Mouse (Mus musculus) CH12.LX (cell line): ENCODE data around the gene Tmem37.

Source experiments
- E2F4 ChIP-seq: IDR thresholded peaks from 2 replicates; pipeline ENCODE4 v1.6.1; 2011; ENCODE audit warnings: low read depth, low read length, improper control_type of control experiment; ENCODE audit not compliant: insufficient replicate concordance
- MAFK ChIP-seq: IDR thresholded peaks from 2 replicates; pipeline ENCODE4 v1.6.1; 2011; ENCODE audit warnings: low read length, improper control_type of control experiment; ENCODE audit not compliant: insufficient replicate concordance
- RCOR1 ChIP-seq: conservative IDR thresholded peaks from 2 replicates; pipeline ENCODE4 v1.6.1; 2012; ENCODE audit warnings: low read depth, mild to moderate bottlenecking, inconsistent platforms, low read length, improper control_type of control experiment

DNA sequence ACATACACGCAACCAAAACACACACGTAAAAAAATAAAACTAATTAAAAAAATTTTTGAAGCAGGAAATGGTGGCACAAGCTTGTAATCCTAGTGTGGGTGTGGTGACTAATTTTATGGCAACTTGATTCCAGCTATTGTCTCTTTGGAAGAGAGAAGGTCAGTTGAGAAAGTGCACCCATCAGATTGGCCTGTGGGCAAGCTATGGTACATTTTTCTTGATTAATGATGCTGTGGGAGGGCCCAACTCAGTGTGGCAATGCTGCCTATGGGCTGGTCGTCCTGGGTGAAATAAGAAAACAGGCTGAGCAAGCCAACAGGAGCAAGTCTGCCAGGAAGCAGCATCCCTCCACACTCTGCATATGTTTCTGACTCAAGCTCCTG, 27.3 kb upstream of the Tmem37 start:
- TF ChIP-seq RCOR1 = no peak
- no peak for TF ChIP-seq E2F4
- TF ChIP-seq MAFK = no peak
